Mouse (Mus musculus): ENCODE data around the gene Olfr560.

DNA sequence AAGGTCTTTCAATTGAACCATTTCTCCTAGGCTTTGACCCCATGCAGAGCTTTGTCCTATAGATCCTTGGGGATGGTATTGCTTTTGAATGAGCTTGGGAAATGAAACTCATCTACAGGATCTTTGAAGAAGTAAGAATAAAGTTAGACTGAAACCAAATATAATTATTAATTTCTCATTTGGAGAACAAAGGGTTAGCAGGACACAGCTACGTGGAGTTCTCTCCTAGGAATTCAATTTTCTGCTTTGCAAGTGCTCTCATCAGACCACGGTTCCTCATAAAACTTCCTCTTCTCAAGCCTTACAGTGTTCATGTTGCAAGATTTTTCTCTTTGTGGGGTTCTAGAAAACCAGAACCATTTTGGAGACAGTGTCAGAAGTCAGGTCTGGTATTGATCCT, 11.8 kb upstream of the Olfr560 start, which contains the start of gene Olfr561:
- TF ChIP-seq POLR2A (IDR thresholded peaks at IDR 0.05; ENCODE audit: borderline replicate concordance, extremely low read depth, low read depth, low read length) = no peak
- no peak for TF ChIP-seq CTCF (IDR thresholded peaks at IDR 0.05; ENCODE audit: insufficient read depth, low read length)

Measured in lung, adult 2 months (tissue).